Mouse (Mus musculus) heart, postnatal 4 days (tissue): ENCODE measurements around the gene Esyt1. TPM values are rescaled to one million over a fixed set of nuclear protein-coding genes. Genes with fewer than 3 reads are reported as not detected.
"Not testable (repeated sequence)": the region's sequence is repeated elsewhere in the genome, so short reads cannot be mapped to it uniquely, and the experiment has no call there.

Source experiments
- DNase-seq: peaks from one replicate; pipeline ENCODE4 v3.0.0; 2021
- total RNA-seq, 2 experiments: library from RNA; stranded (reverse); gene quantifications; 2 replicates each; pipeline ENCODE4 v1.2.3; 2021

Gene Esyt1
- total RNA-seq, 2 experiments from 2014 or later, result 28.4 to 31.3 TPM

- DNase-seq, result no peak
Measured at GRCm38 (mm10) chr10:128504641-128505370, 20.9 kb downstream of the Esyt1 start.

- no peak for DNase-seq
Measured at GRCm38 (mm10) chr10:128504012-128504411, 21.7 kb downstream of the Esyt1 start.

- DNase-seq, result no peak
Measured at GRCm38 (mm10) chr10:128503532-128503931, 22.1 kb downstream of the Esyt1 start.

DNA sequence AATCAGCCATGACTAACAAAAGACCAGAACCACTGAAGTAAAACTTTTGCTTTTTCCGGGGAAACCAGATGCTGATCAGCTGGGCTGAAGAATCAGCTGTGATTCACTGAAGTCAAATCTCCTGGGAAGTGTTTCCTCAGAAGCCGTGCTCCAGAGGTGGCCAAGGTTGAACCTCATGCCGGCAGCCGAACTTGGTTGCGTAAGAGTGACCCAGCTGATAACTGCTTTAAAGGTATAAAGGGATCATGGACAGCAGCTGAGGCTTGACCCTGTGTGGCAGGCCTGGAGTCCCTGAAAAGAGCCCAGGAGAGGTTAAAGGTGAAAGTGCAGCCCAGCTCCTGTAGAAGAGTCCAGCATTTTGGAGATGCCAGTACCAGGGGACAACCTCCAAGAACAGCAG is 23.3 kb downstream of the Esyt1 start:
- DNase-seq, result no peak

GRCm38 (mm10) chr10:128499116-128499671 is 26.5 kb downstream of the Esyt1 start:
- DNase-seq, result peak; percentile 73

DNA sequence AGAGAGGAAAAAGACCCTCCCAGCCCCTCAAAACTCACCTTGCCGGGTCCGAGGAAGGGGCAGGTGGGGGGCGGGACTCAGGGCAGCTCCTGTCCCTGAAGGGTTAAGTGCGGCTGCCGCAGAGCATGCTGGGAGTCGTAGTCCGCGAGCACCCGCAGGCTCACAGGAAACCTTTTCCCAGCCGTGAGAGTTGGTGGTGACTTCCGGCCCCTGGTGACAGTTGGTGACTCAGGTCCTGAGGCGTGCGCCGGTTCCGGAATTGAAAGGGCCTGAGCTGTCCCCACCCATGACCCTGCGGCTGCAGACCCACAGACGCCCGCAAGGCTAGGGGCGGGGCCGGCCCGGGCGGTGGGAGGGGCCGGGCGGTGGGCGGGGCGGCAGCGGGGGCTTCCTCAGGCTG is 27.1 kb downstream of the Esyt1 start, which contains the start of gene Myl6b:
Gene Myl6b, minus strand, starts transcription at position 96 of the 400 bp plus-strand sequence.
- peak; percentile 96 for DNase-seq

GRCm38 (mm10) chr10:128497134-128497737 is 28.4 kb downstream of the Esyt1 start:
- DNase-seq, result no peak

DNA sequence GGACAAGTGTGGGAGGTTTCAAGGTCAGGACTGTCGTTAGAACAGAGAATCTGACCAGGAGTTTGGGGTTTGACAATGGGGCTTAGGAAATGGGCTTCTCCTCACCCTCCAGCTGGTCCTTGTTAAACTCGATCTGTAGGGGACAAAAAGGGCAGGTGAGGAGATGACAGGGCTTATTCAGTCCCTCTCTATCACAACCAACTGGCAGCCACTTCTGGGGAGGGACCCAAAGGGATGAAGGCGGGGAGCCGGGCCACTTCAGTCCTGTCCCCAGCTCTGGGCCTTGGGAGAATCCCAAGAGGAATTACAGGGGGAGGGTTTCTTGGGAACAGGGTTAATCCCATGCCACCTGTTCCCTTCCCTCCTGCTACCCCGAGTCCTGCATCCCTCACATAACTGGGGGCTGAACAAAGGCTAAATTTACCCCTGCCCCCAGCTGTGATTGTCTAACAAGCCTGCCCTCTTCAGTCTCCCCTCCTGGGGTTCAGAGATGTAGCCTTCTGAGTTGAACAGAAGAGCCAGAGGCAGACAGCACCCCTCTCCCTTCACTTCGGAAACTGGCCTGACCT is 29.1 kb downstream of the Esyt1 start:
- DNase-seq, result no peak

GRCm38 (mm10) chr10:128495903-128496302 is 29.8 kb downstream of the Esyt1 start:
- DNase-seq, result no peak

- DNase-seq, result no peak
Measured at GRCm38 (mm10) chr10:128495270-128495669, 30.4 kb downstream of the Esyt1 start.

- DNase-seq, result no peak
Measured at GRCm38 (mm10) chr10:128494667-128495245, 30.9 kb downstream of the Esyt1 start.

DNA sequence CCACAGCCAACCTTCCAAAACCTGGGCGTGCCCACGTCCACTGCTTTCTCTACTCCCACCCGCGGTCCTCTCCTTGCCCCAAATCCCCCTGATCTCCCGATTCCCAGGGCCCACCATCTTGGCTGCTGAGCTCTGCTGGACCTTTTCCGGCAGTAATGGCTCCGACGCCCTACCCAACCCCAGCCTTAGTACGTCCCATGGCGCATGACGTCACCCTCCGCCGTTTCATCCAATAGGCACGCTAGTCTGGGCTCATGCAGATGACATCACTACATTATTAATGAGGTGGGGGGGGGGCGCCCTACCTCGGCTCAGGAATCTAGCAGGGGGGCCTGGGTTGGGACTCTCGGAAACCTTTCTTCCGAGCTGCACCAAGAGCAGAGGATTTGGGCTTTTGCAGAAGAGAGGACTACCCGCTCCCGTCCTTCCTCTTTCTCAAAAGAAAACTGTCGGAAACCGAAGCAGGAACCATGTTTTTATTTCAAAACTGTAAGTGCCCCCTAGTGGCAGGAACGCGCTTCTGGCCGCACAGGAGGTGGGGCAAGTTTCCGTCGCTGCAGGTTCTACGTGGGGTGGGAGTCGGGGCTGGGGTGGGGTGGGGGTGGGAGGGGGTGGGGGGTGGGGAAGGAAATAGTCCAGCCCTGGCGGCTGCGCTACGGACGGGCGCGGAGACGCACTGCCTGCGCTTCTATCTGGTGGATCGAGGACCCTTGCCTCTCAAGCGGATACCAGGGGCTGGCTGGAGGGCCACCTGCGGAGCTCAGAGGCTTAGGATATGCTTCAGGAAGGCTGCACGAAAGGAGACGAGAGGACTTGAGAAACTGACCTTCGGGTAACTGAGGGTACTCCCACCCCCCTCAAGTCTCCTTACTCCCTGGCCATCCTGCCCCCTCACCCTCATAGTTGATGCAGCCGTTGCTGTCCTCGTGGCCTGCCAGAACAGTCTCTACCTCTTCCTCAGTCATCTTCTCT is 31.7 kb downstream of the Esyt1 start, which contains the start of gene Myl6:
Gene Myl6, minus strand, starts transcription at position 451 of the 972 bp plus-strand sequence.
- DNase-seq, result peak; percentile 98

DNA sequence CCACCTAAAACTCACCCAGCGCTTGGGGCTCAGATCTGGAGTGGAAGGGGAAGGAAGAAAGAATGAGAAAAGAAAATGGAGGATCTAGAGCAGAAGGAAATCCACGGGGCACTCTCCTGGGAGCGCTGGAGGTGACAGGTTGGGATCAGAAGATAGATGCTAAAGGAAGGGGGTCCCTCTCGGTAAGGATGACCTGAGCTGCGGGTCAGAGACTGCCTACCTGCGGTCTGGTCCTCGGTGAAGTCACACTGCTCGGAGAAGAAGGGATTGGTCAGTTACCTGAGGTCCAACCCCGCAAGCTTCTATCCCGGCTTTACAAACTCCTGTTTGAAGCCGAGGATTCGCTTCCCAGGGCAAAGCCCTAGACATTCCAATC is 32.4 kb downstream of the Esyt1 start:
- DNase-seq, result no peak

GRCm38 (mm10) chr10:128492633-128493311 is 32.9 kb downstream of the Esyt1 start:
- DNase-seq, result peak; percentile 80

- not testable (repeated sequence) for DNase-seq
Measured at GRCm38 (mm10) chr10:128492051-128492450, 33.6 kb downstream of the Esyt1 start.

DNA sequence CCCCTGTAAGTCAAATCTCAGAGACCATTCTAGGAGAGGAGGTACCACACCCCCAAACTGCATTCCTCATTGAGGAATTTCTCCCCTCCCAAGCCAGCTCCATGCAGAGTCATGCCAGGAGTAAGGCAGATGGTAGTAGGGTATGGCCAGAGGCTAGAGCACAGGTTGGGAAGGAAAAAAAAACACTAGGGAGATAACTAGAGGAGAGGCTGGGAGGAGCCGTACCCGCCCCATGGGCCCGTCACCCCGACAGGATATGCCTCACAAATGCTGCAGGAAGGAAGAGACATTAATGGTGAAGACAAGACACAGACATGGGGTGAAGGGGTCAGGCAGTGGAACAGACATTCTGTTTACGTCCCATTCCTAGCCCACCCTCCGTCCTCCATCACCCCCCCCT is 34.2 kb downstream of the Esyt1 start:
- DNase-seq, result peak; percentile 34

- no peak for DNase-seq
Measured at GRCm38 (mm10) chr10:128490912-128491311, 34.8 kb downstream of the Esyt1 start.

DNA sequence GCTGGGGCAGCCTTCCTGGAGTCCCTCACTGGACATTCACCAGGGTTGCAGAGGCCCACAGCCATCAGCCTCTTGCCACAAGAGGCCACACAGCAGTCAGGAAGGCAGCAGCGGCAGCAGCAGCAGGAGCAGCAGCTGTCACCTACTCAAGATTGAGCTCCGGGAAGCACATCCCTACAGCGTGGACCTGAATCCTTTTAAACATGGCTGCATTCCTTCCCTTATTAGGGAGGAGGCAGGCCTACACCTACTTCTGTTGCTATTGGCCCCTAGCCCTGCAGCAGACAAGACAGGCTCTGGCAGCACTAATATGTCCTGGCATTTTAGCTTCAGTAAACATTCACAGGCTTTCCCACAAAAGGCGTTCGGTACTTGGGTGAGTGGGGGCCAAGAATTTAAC is 35.4 kb downstream of the Esyt1 start:
- DNase-seq, result peak; percentile 61

GRCm38 (mm10) chr10:128489785-128490184 is 35.9 kb downstream of the Esyt1 start:
- DNase-seq, result no peak

GRCm38 (mm10) chr10:128489380-128489779 is 36.3 kb downstream of the Esyt1 start:
- DNase-seq, result no peak

DNA sequence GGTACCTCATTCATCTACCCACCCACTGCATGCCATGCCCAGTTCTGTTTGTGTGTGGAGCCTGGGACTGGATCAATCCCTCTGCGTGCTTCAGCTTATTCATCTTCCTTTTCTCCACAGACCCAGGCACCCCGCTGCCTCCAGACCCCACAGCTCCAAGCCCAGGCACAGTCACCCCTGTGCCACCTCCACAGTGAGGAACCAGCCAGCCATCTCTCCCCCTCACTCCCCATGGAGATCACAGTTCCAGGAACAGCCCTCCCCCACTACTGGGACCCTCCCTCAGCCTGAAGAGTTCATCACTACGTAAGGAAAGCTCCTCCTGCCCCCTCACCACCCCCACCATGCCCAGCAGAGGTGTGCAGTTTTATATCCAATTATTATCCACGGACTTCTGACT is 36.9 kb downstream of the Esyt1 start:
- no peak for DNase-seq
